Mouse (Mus musculus): ENCODE data around the gene Ndrg3. TPM values are rescaled to one million over a fixed set of nuclear protein-coding genes. Genes with fewer than 3 reads are reported as not detected.

Ndrg3 gene
- 68.1 and 72.4 TPM in 2 replicates for polyA plus RNA-seq (2015; fragmentation: Nextera tagmentation; extraction: Ambion mirVana)

DNA sequence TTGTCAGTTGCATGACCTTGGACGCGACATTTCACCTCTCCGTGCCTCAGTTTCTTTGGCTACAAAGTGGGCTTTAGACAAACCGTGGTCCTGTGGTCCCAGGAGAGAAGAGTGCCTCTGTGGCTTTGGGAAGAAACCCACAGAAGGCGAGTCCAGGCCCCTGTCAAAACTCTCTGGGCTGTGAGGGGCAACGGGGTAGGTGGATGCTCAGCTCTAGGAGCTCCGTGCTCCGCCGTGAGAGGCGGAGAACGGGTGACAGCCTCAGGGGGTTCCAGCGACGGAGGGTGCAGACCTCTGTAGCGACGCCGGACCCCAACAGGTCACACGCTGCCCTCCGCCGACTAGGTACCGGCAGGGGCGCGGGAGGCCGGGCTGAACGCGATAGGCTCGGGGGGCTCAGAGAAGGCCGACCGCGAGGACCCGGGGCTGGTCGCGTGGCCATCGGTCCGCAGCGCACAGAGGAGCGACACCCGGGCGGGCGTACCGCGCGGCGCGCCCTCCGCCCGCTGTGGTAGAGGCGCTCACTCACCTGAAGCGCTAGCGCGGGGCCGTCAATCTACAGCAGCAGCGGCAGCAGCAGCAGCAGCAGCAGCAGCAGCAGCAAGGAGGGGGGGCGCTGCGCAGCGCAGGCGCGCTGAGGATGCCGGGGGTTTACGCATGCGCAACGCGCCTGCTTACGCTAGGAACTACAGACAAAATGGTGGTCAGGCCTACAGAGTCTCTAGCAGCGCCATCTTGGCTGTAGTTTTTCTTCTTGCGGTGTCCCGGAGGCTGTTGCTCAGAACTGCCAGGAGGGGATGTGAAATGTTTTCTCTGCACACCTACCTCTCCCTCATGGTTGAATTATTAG is at the start of gene Ndrg3:
Ndrg3 (minus strand) TSS at position 587 of the 850 bp plus-strand sequence.
- H3K9ac ChIP-seq, result peak within 1 kb of the TSS; percentile 91
- peaks cover 26% of the 10 kb centered on the region for H3K36me3 ChIP-seq (ENCODE audit: poor library complexity, severe bottlenecking)
- H3K27me3 ChIP-seq, result no peaks in the 10 kb centered on the region
- peak within 1 kb of the TSS; percentile 96 for H3K4me2 ChIP-seq
- WGBS, result under 1% methylated on average over 64 of the region's 66 CpGs
- peaks cover 21% of the 10 kb centered on the region for H3K4me1 ChIP-seq
- H3K4me3 ChIP-seq, result peak within 1 kb of the TSS; percentile 93
- peak within 1 kb of the TSS; percentile 68 for H3K27ac ChIP-seq
- ATAC-seq, result peak; percentile 97
- H3K9me3 ChIP-seq (replicated peaks), result no peaks in the 10 kb centered on the region

GRCm38 (mm10) chr2:157041421-157041820 is 49.6 kb upstream of the Ndrg3 start:
- ATAC-seq, result no peak
- no peaks in the 10 kb centered on the region for H3K27me3 ChIP-seq
- no peak overlapping the region for H3K27ac ChIP-seq
- H3K4me2 ChIP-seq, result no peak overlapping the region
- no peak overlapping the region for H3K9ac ChIP-seq
- no peak overlapping the region for H3K4me3 ChIP-seq
- H3K36me3 ChIP-seq (ENCODE audit: poor library complexity, severe bottlenecking), result peaks cover 94% of the 10 kb centered on the region
- H3K4me1 ChIP-seq, result peaks cover 4% of the 10 kb centered on the region
- 97% methylated on average over 7 of the region's 7 CpGs for WGBS
- H3K9me3 ChIP-seq (replicated peaks), result no peaks in the 10 kb centered on the region

DNA sequence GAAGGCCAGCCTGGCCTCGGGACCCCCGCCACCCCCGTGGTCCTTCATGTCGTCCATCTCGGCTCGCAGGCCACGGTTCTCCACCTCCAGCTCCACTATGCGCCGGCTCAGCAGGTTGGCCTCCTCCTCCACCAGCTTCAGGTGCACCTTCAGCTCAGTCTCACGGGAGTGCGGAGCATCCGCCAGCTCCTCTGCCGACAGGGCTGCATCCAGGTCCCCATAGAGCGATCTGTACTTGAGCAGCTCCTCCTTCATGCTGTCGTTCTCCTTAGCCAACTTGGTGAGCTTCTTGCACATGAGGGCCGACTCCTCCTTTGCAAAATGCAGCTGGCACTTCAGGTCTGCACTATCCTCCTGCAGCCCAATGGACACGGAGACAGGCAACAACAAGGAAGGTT is 48.8 kb upstream of the Ndrg3 start:
- Histone ChIP-seq H3K4me2 (no peak overlapping the region), H3K27me3 (no peaks in the 10 kb centered on the region), H3K36me3 (ENCODE audit: poor library complexity, severe bottlenecking) (peaks cover 94% of the 10 kb centered on the region), H3K4me1 (peaks cover 4% of the 10 kb centered on the region), H3K9ac (no peak overlapping the region), H3K4me3 (no peak overlapping the region), H3K27ac (no peak overlapping the region), H3K9me3 (replicated peaks) (no peaks in the 10 kb centered on the region)
- WGBS, result 89% methylated on average over 17 of the region's 17 CpGs
- ATAC-seq, result no peak

DNA sequence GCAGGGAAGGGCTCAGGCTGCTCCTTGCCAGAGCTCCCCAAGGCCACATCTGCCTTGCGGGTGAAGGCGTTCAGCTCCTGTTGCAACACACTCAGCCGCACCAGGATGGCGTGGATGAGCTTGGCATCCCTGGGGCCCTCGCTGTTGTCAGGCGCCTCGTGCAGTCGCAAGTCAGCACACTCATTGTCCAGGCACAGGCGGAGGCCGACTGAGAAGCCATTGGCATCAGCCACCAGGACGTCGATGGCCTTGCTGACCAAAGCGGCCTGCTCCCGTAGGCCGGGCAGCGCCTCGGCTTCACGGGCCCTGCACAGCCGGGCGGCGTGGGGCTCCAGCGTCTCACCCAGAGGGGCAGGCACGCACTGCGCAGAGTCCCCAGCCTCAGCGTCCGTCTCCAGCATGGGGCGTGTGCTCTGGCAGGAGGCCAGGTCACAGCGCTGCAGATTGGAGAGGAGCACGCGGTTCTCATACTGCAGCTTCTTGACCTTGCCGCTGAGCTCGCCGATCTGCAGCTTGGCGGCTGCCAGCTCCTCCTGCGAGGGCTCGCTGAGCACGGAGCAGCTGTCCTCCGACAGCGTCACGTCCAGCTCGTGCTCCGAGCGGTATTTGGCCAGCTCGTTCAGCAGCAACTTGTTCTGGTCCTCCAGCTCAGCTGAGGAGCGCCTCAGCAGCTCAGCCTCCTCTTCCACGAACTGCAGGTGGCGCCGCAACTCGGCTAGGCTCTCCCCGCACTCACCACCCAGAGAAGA is 48.2 kb upstream of the Ndrg3 start:
- Histone ChIP-seq H3K27me3 (no peaks in the 10 kb centered on the region), H3K36me3 (ENCODE audit: poor library complexity, severe bottlenecking) (peaks cover 94% of the 10 kb centered on the region), H3K4me2 (no peak overlapping the region), H3K9ac (no peak overlapping the region), H3K9me3 (replicated peaks) (no peaks in the 10 kb centered on the region), H3K4me3 (no peak overlapping the region), H3K27ac (no peak overlapping the region; the same call in 1 of the 2 replicates), H3K4me1 (peaks cover 4% of the 10 kb centered on the region)
- peak; percentile 38; the same call in 1 of the 2 replicates for ATAC-seq
- 90% methylated on average over 50 of the region's 50 CpGs for WGBS

DNA sequence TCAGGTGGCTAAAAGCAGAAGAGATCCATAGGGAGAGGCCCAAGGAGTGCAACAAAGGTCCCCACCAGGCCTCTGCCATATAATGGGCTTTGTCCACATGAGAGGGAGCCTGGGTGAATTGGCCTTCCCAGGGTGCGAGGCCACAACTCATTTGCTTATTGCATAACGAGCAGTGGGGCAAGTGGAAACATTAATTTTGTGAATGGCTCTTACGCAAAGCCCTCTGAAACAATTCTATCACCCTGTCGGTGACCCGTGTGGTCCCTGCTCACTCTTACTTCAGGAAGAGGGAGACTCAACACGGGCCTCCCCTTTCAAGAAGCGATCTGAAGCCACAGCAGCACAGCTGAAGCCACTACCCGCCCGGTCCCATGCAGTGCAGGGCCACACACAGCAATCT is 45.4 kb upstream of the Ndrg3 start:
- no peak overlapping the region for H3K4me3 ChIP-seq
- no peak for ATAC-seq
- H3K9me3 ChIP-seq (replicated peaks), result no peaks in the 10 kb centered on the region
- WGBS, result 45% methylated on average over 9 of the region's 9 CpGs
- H3K27ac ChIP-seq, result no peak overlapping the region; the same call in 1 of the 2 replicates
- no peak overlapping the region for H3K9ac ChIP-seq
- H3K27me3 ChIP-seq, result no peaks in the 10 kb centered on the region
- H3K4me1 ChIP-seq, result no peaks in the 10 kb centered on the region; the same call in 1 of the 2 replicates
- no peak overlapping the region for H3K4me2 ChIP-seq
- H3K36me3 ChIP-seq (ENCODE audit: poor library complexity, severe bottlenecking), result peaks cover 92% of the 10 kb centered on the region

GRCm38 (mm10) chr2:157036400-157036799 is 44.5 kb upstream of the Ndrg3 start:
- Histone ChIP-seq H3K4me1 (no peaks in the 10 kb centered on the region; the same call in 1 of the 2 replicates), H3K9me3 (replicated peaks) (no peaks in the 10 kb centered on the region), H3K27me3 (no peaks in the 10 kb centered on the region), H3K4me2 (no peak overlapping the region), H3K27ac (no peak overlapping the region), H3K36me3 (ENCODE audit: poor library complexity, severe bottlenecking) (peaks cover 93% of the 10 kb centered on the region), H3K9ac (no peak overlapping the region), H3K4me3 (no peak overlapping the region)
- ATAC-seq, result no peak
- 94% methylated on average over 8 of the region's 8 CpGs for WGBS

- Histone ChIP-seq H3K9me3 (replicated peaks) (no peaks in the 10 kb centered on the region), H3K4me3 (no peak overlapping the region), H3K27me3 (no peaks in the 10 kb centered on the region), H3K27ac (no peak overlapping the region), H3K4me1 (no peaks in the 10 kb centered on the region; the same call in 1 of the 2 replicates), H3K36me3 (ENCODE audit: poor library complexity, severe bottlenecking) (peaks cover 93% of the 10 kb centered on the region), H3K4me2 (no peak overlapping the region), H3K9ac (no peak overlapping the region)
- no peak for ATAC-seq
- WGBS, result 93% methylated on average over 7 of the region's 7 CpGs
Measured at GRCm38 (mm10) chr2:157035371-157035770, 43.5 kb upstream of the Ndrg3 start.

DNA sequence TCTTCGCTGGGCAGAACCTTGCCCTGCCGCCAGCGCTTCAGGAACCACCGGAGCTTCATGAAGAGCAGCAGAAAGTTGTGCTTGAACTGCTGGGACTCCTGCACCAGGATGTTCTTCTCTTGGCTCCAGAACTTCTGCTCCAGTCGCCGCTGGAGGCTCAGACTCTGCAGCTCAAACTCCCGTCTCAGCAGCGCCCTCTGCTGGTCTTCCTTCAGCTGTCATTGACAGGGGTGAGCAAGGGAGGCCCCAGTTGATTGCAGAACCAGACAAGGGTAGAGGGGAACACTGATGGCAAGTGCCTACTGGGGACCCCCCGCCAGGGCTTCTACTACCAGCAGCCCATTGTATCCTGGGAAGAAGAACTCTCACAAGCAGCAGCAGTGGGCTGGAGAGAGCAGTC is 38.9 kb upstream of the Ndrg3 start:
- Histone ChIP-seq H3K27ac (no peak overlapping the region), H3K4me3 (no peak overlapping the region), H3K9ac (no peak overlapping the region), H3K4me2 (no peak overlapping the region), H3K9me3 (replicated peaks) (no peaks in the 10 kb centered on the region), H3K36me3 (ENCODE audit: poor library complexity, severe bottlenecking) (peaks cover 93% of the 10 kb centered on the region), H3K27me3 (no peaks in the 10 kb centered on the region), H3K4me1 (no peaks in the 10 kb centered on the region)
- WGBS, result 44% methylated on average over 9 of the region's 9 CpGs
- ATAC-seq, result peak; percentile 67

DNA sequence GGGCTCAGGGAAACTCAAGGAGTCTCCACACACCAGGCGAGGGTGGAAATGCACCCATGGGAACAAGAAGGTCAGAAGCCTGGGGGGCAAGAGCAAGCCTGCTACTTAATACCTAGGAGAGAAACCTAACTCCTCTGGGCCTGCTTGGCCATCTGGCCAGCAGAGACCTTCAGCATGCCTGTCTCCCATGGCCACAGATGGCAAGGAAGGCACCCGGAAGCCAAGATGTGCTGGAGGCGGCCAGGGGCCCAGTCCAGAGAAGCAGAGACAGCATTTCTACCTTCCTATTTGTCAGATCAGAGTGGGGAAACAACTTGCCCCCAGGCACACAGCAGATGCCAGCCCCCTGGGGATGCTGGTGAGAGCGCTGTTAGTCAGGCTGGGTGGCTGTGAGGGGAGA is 36.4 kb upstream of the Ndrg3 start:
- no peaks in the 10 kb centered on the region for H3K4me1 ChIP-seq
- no peak overlapping the region for H3K4me3 ChIP-seq
- peaks cover 98% of the 10 kb centered on the region for H3K36me3 ChIP-seq (ENCODE audit: poor library complexity, severe bottlenecking)
- H3K27me3 ChIP-seq, result no peaks in the 10 kb centered on the region
- 96% methylated on average over 4 of the region's 4 CpGs for WGBS
- H3K9me3 ChIP-seq (replicated peaks), result peaks cover 5% of the 10 kb centered on the region
- no peak overlapping the region for H3K4me2 ChIP-seq
- H3K9ac ChIP-seq, result no peak overlapping the region
- no peak for ATAC-seq
- no peak overlapping the region for H3K27ac ChIP-seq

GRCm38 (mm10) chr2:157027106-157028008 is 35.5 kb upstream of the Ndrg3 start:
- H3K9me3 ChIP-seq (replicated peaks), result peaks cover 5% of the 10 kb centered on the region
- no peak overlapping the region; the same call in 1 of the 2 replicates for H3K9ac ChIP-seq
- peak overlapping the region; percentile 44; the same call in 1 of the 2 replicates for H3K27ac ChIP-seq
- ATAC-seq, result no peak
- no peak overlapping the region for H3K4me2 ChIP-seq
- H3K4me3 ChIP-seq, result no peak overlapping the region
- H3K36me3 ChIP-seq (ENCODE audit: poor library complexity, severe bottlenecking), result peaks cover 98% of the 10 kb centered on the region
- H3K27me3 ChIP-seq, result no peaks in the 10 kb centered on the region
- H3K4me1 ChIP-seq, result no peaks in the 10 kb centered on the region
- WGBS, result 90% methylated on average over 21 of the region's 21 CpGs

DNA sequence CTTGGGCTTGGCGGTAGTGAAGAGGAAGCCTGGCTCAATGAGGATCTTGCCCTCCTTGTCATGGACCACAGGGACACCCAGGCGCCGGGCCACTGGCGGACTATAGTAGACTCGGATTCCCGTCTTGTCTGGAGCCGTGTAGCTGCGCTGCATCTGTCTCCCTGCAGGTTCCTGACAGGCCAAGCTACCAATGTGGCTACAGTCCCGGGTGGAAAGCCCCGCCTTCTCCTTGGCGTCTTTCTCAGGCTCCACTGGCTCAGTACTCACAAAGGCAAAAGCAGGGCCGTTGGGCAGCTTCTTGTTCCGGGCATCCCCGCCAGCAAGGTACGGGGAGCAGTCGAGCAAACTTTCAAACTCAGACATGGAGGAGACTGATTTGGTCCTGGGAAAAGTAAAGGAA is 29.3 kb upstream of the Ndrg3 start:
- H3K4me3 ChIP-seq, result no peak overlapping the region
- H3K9ac ChIP-seq, result no peak overlapping the region
- H3K27ac ChIP-seq, result no peak overlapping the region
- peaks cover 100% of the 10 kb centered on the region for H3K36me3 ChIP-seq (ENCODE audit: poor library complexity, severe bottlenecking)
- peaks cover 5% of the 10 kb centered on the region for H3K9me3 ChIP-seq (replicated peaks)
- H3K27me3 ChIP-seq, result no peaks in the 10 kb centered on the region
- 94% methylated on average over 16 of the region's 16 CpGs for WGBS
- H3K4me2 ChIP-seq, result no peak overlapping the region
- ATAC-seq, result no peak
- H3K4me1 ChIP-seq, result no peaks in the 10 kb centered on the region

Measured in forebrain, embryonic 13.5 days (tissue).